Mouse (Mus musculus): ENCODE data around the gene Rnf4. TPM values are rescaled to one million over a fixed set of nuclear protein-coding genes. Genes with fewer than 3 reads are reported as not detected.

The Rnf4 gene
- polyA plus RNA-seq, 1 experiment from 2014 or later: 122 TPM

DNA sequence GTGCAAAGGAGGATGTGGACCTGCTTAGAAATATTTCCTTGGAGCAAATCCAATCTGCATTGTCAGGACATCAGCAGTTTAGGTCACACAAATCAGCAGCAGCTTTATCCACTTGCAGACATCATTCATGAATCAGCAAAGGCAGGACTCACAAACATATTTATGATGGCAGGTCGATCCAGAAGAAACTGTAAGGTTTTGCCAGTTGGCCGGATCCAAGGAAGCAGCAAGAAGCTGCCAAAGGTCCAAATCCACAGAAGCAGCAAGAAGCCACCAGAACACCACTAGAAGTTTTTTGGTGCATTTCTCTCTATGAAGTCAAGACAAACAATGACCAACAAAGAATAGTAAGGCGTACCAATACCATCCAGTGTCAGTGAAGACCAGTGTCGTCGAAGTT, 49.5 kb downstream of the Rnf4 start:
- H3K4me3 ChIP-seq (replicated peaks): no peak overlapping the region
- H3K9me3 ChIP-seq (replicated peaks): no peaks in the 10 kb centered on the region; the same call in 1 of the 2 replicates
- ATAC-seq (ENCODE audit: low FRiP score): no peak
- WGBS: 93% methylated on average over 5 of the region's 5 CpGs
- no peak overlapping the region for H3K9ac ChIP-seq (replicated peaks)
- no peak overlapping the region for H3K27ac ChIP-seq (replicated peaks)
- no peaks in the 10 kb centered on the region for H3K27me3 ChIP-seq (replicated peaks)
- H3K4me1 ChIP-seq: no peaks in the 10 kb centered on the region
- H3K4me2 ChIP-seq: no peak overlapping the region
- H3K36me3 ChIP-seq: peaks cover 7% of the 10 kb centered on the region; the same call in 1 of the 2 replicates

DNA sequence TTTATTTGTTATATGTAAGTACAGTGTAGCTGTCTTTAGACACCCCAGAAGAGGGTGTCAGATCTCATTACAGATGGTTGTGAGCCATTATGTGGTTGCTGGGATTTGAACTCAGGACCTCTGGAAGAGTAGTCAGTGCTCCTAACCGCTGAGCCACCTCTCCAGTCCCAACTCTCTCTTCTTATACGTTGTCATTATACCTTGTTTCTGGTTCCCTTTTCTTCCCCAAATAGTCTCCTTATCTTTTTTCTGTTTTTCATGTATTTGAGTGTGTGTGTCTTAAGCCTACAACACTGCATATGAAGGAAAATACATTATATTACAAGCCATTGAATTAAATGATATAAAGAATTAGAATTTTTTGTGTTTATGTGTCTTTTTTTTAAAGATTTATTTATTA, 50.7 kb downstream of the Rnf4 start:
- no peaks in the 10 kb centered on the region for H3K4me1 ChIP-seq
- no peak overlapping the region for H3K27ac ChIP-seq (replicated peaks)
- no peak overlapping the region for H3K4me2 ChIP-seq
- peaks cover 7% of the 10 kb centered on the region; the same call in 1 of the 2 replicates for H3K36me3 ChIP-seq
- H3K27me3 ChIP-seq (replicated peaks): no peaks in the 10 kb centered on the region
- no peaks in the 10 kb centered on the region; the same call in 1 of the 2 replicates for H3K9me3 ChIP-seq (replicated peaks)
- H3K4me3 ChIP-seq (replicated peaks): no peak overlapping the region
- H3K9ac ChIP-seq (replicated peaks): no peak overlapping the region
- ATAC-seq (ENCODE audit: low FRiP score): no peak
- 94% methylated on average over 2 of the region's 2 CpGs for WGBS

DNA sequence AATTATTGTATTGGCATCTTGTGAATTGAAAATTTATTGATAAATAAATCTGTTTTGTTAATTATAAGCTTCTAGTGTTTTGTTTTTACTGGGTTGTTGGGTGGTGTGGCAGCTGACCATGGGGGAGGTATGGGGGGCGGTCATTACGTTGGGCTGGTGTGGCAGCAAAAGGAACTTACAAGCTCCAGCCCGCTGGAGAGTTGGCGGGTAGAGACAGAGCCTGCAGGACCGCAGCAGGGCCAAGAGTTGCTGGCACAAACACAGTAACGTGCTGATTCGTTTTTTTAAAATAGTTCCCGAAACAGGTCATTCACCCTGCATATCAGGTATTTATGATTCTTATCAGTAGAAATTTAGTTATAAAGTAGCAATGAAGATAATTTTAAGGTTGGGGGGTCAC, 57.2 kb downstream of the Rnf4 start:
- H3K27me3 ChIP-seq (replicated peaks): no peaks in the 10 kb centered on the region
- H3K27ac ChIP-seq (replicated peaks): no peak overlapping the region
- ATAC-seq (ENCODE audit: low FRiP score): no peak
- H3K4me3 ChIP-seq (replicated peaks): no peak overlapping the region
- no peak overlapping the region for H3K9ac ChIP-seq (replicated peaks)
- H3K9me3 ChIP-seq (replicated peaks): no peaks in the 10 kb centered on the region
- WGBS: 96% methylated on average over 8 of the region's 8 CpGs
- H3K4me1 ChIP-seq: 0 out of 2 replicates have a peak, but pooled peaks cover 4% of the 10 kb centered on the region
- H3K4me2 ChIP-seq: no peak overlapping the region
- H3K36me3 ChIP-seq: no peaks in the 10 kb centered on the region

DNA sequence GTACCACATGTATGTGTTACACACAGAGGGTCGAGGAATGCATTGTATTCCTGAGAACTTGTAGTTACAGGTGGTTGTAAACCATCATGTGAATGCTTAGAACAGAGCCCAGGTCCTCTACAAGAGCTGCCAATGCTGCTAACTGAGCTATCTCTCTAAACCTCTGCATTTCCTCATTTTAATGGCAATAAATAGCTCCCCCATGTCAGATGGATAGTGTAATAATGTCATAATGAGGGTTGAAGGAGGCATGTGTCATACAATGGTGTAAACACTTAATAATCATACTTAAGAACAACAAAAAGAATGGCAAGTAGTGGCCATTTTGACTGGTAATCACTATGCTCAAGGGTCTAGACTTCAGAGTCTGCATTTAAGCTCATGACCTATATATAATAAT, 59.3 kb downstream of the Rnf4 start:
- Histone ChIP-seq H3K4me1 (0 out of 2 replicates have a peak, but pooled peaks cover 4% of the 10 kb centered on the region), H3K9ac (replicated peaks) (no peak overlapping the region), H3K27ac (replicated peaks) (no peak overlapping the region), H3K36me3 (no peaks in the 10 kb centered on the region), H3K9me3 (replicated peaks) (no peaks in the 10 kb centered on the region), H3K27me3 (replicated peaks) (no peaks in the 10 kb centered on the region), H3K4me3 (replicated peaks) (no peak overlapping the region), H3K4me2 (no peak overlapping the region)
- 88% methylated on average over 1 of the region's 1 CpGs for WGBS
- no peak for ATAC-seq (ENCODE audit: low FRiP score)

DNA sequence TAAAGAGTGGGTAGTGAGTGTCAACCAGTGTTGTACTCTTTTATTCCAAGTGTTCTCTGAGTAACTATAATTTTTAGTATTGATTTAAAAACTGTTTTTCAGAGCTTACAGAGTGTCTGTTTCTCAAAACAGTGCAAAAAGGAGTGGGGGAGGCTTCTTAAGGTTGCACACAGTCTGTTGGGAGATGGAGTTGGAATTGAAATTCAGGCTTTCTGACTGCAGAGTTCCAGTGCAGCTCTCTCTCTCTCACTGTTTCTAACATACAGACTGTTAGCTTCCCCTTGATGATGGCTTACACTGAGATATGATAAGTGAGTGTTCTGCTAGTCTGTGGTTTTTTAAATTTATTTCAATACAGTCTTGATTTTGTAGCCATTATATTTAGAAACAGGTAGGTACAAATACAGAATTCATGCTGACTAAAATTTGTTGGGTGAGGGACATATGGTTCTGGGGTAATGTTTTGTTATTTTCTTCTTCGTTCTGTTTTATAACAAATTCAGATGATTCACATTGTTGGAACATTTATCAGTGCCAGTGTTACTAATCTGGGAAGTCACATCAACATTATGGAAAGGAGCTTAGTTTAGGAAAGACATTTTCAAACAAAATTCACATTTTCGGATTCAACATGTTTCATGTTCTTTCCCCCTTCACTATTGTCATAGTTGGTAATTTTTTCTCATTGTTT, 59.9 kb downstream of the Rnf4 start:
- Histone ChIP-seq H3K9me3 (replicated peaks) (no peaks in the 10 kb centered on the region), H3K4me1 (0 out of 2 replicates have a peak, but pooled peaks cover 4% of the 10 kb centered on the region), H3K4me3 (replicated peaks) (no peak overlapping the region), H3K4me2 (no peak overlapping the region), H3K9ac (replicated peaks) (no peak overlapping the region), H3K27me3 (replicated peaks) (no peaks in the 10 kb centered on the region), H3K27ac (replicated peaks) (no peak overlapping the region), H3K36me3 (no peaks in the 10 kb centered on the region)
- 90% methylated on average over 2 of the region's 2 CpGs for WGBS
- no peak for ATAC-seq (ENCODE audit: low FRiP score)

DNA sequence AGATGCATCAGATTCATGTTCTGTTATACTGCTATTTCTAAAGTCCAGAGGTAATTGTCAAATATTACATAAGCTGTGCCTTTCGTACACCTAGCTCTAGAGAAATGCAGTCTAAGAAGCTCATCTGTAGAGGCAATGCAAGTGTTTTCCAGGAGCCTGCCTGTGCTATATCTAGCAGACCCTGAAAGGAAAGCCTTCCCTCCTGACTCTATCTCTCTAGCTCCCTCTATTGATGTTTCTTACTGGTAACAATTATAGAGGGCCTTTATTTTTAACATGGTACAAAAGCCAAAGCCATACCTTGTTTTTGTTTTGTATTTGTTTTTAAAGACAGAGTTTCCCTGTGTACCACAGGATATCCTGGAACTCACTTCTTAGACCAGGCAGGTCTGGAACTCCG, 61.8 kb downstream of the Rnf4 start:
- H3K27me3 ChIP-seq (replicated peaks): no peaks in the 10 kb centered on the region
- H3K4me1 ChIP-seq: 0 out of 2 replicates have a peak, but pooled peaks cover 6% of the 10 kb centered on the region
- ATAC-seq (ENCODE audit: low FRiP score): no peak

DNA sequence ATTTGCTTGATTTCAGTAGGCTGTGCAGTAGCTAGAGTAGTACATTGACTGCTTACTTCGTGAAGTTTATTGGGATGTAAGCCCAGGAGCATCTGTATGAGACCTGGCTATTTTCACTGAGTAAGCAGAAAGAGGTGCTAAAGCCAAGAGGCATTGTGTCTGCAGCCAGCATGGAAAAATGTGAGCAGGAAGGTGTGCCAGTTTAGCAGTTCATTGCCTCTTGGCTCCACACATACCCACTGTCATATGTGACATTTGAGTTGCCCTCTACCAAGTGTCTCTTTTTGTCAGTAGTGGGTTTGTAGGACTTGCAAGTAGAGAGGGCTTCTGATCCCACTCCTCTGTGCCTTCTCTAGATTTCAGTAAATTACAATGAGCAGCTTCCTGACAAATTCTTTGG, 62.2 kb downstream of the Rnf4 start:
- Histone ChIP-seq H3K27me3 (replicated peaks) (no peaks in the 10 kb centered on the region), H3K4me3 (replicated peaks) (no peak overlapping the region), H3K9me3 (replicated peaks) (no peaks in the 10 kb centered on the region), H3K4me2 (no peak overlapping the region), H3K36me3 (no peaks in the 10 kb centered on the region), H3K4me1 (0 out of 2 replicates have a peak, but pooled peaks cover 6% of the 10 kb centered on the region), H3K9ac (replicated peaks) (no peak overlapping the region), H3K27ac (replicated peaks) (no peak overlapping the region)
- ATAC-seq (ENCODE audit: low FRiP score): no peak
- WGBS: 79% methylated on average over 1 of the region's 1 CpGs

More for the DNA sequence above, 61.8 kb downstream of the Rnf4 start:
- Histone ChIP-seq H3K4me2 (no peak overlapping the region), H3K9ac (replicated peaks) (no peak overlapping the region), H3K36me3 (no peaks in the 10 kb centered on the region), H3K4me3 (replicated peaks) (no peak overlapping the region), H3K9me3 (replicated peaks) (no peaks in the 10 kb centered on the region), H3K27ac (replicated peaks) (no peak overlapping the region)
- WGBS: 93% methylated on average over 2 of the region's 2 CpGs

Other genes starting within 250 kb of the Rnf4 start
- gene Poln, start 166.8 kb upstream of the Rnf4 start, polyA plus RNA-seq (2015; fragmentation: Nextera tagmentation; extraction: Ambion mirVana): 0.31 and 0.52 TPM in 2 replicates
- gene Haus3, start 166.8 kb upstream of the Rnf4 start, polyA plus RNA-seq (2015; fragmentation: Nextera tagmentation; extraction: Ambion mirVana): 13.1 and 19.2 TPM in 2 replicates
- gene Mxd4, start 148.6 kb upstream of the Rnf4 start, polyA plus RNA-seq (2015; fragmentation: Nextera tagmentation; extraction: Ambion mirVana): 25.7 and 29.7 TPM in 2 replicates
- gene Zfyve28, start 47.8 kb upstream of the Rnf4 start, polyA plus RNA-seq (2015; fragmentation: Nextera tagmentation; extraction: Ambion mirVana): 6.3 and 7.5 TPM in 2 replicates
- 0.08 TPM in 1 of 2 replicates, not detected in the other for gene Cfap99, start 47.7 kb upstream of the Rnf4 start, polyA plus RNA-seq (2015; fragmentation: Nextera tagmentation; extraction: Ambion mirVana)
- gene Fam193a, start 33.6 kb downstream of the Rnf4 start, polyA plus RNA-seq (2015; fragmentation: Nextera tagmentation; extraction: Ambion mirVana): 12.4 and 13.1 TPM in 2 replicates
- gene Tnip2, start 177.7 kb downstream of the Rnf4 start, polyA plus RNA-seq (2015; fragmentation: Nextera tagmentation; extraction: Ambion mirVana): 13.2 and 18.2 TPM in 2 replicates
- gene Sh3bp2, start 189.5 kb downstream of the Rnf4 start, polyA plus RNA-seq (2015; fragmentation: Nextera tagmentation; extraction: Ambion mirVana): 17.9 and 22.6 TPM in 2 replicates
- gene Add1, start 237.4 kb downstream of the Rnf4 start, polyA plus RNA-seq (2015; fragmentation: Nextera tagmentation; extraction: Ambion mirVana): 205 and 222 TPM in 2 replicates

All from neural tube, embryonic 15.5 days (tissue).